In genomic region chr8:82351268-82351943, GRCm38 (mm10) we compare ENCODE assay signal across 8 mouse cellular contexts. TPM values are rescaled to one million over a fixed set of nuclear protein-coding genes. Genes with fewer than 3 reads are reported as not detected.
DNase-seq lines count a peak whose midpoint lies in the region; ATAC-seq lines count a peak whose summit lies in the region.

No protein-coding gene starts in this region.

- H3K27me3 ChIP-seq in heart, embryonic 11.5 days (ENCODE audit: control insufficient read depth, insufficient read depth, low read length) = no peaks in the 10 kb centered on the region
- no peaks in the 10 kb centered on the region for H3K27me3 ChIP-seq in hindbrain, embryonic 12.5 days

- no peak overlapping the region for H3K4me3 ChIP-seq in heart, embryonic 11.5 days (ENCODE audit: low read depth, low read length)
- no peak overlapping the region for H3K4me3 ChIP-seq in hindbrain, embryonic 12.5 days

- no peak overlapping the region for H3K4me2 ChIP-seq in heart, embryonic 11.5 days
- H3K4me2 ChIP-seq in hindbrain, embryonic 12.5 days (replicated peaks) = no peak overlapping the region

- no peak overlapping the region for H3K27ac ChIP-seq in heart, embryonic 11.5 days (ENCODE audit: low read depth, low read length)
- H3K27ac ChIP-seq in hindbrain, embryonic 12.5 days = no peak overlapping the region

- 43% methylated on average over 1 of the region's 1 CpGs for WGBS in heart, embryonic 11.5 days (ENCODE audit: insufficient replicate concordance)
- WGBS in hindbrain, embryonic 12.5 days = 55% methylated on average over 1 of the region's 1 CpGs

- H3K9ac ChIP-seq in heart, embryonic 11.5 days (ENCODE audit: low read depth, low read length) = no peak overlapping the region
- no peak overlapping the region for H3K9ac ChIP-seq in hindbrain, embryonic 12.5 days

- DNase-seq in heart, adult 18-20 months = peak; percentile 11 to 47
- DNase-seq in 416B (ENCODE audit: low read depth) (peak; percentile 97), ZHBTc4 (ENCODE audit: low read depth, low spot score) (peak; percentile 68)
- no peak for DNase-seq in right cerebral cortex, postnatal 10 days (ENCODE audit: low spot score in 2 of 2)
- DNase-seq in neural tube, embryonic 10.5 days (ENCODE audit: extremely low spot score, low spot score) = no peak

- no peak for ATAC-seq in heart, embryonic 11.5 days (replicated peaks; ENCODE audit: insufficient number of reproducible peaks, low FRiP score, low TSS enrichment)
- ATAC-seq in megakaryocyte, adult 5-6 weeks (ENCODE audit: poor library complexity, severe bottlenecking) = peak; percentile 95
- no peak for ATAC-seq in hindbrain, embryonic 12.5 days (ENCODE audit: low FRiP score)

- H3K9me3 ChIP-seq in heart, embryonic 11.5 days (replicated peaks; ENCODE audit: control insufficient read depth, low read length) = no peaks in the 10 kb centered on the region
- no peaks in the 10 kb centered on the region for H3K9me3 ChIP-seq in hindbrain, embryonic 12.5 days (replicated peaks)

- H3K4me1 ChIP-seq in heart, embryonic 11.5 days (ENCODE audit: control insufficient read depth, insufficient read depth, low read length) = peaks cover 7% of the 10 kb centered on the region; the same call in 1 of the 2 replicates
- H3K4me1 ChIP-seq in hindbrain, embryonic 12.5 days = no peaks in the 10 kb centered on the region

- H3K36me3 ChIP-seq in heart, embryonic 11.5 days (ENCODE audit: control insufficient read depth, insufficient read depth, low read length) = no peaks in the 10 kb centered on the region
- no peaks in the 10 kb centered on the region for H3K36me3 ChIP-seq in hindbrain, embryonic 12.5 days

RNA-seq across cellular contexts. Expression of gene Il15, which starts 51.6 kb away (rescaled TPM):
- total RNA-seq in heart, adult 18-20 months (2021) = 10 to 100 TPM; 38.4 to 48.3 TPM
- polyA plus RNA-seq in heart, embryonic 11.5 days (2014; fragmentation: Nextera tagmentation; extraction: Ambion mirVana) = 24.6 and 27.6 TPM in 2 replicates
- total RNA-seq in megakaryocyte, adult 5-6 weeks (2015) = 40.8 and 54.4 TPM in 2 replicates
- total RNA-seq in megakaryocyte, adult 5-6 weeks (2017) = 28.6 and 40.5 TPM in 2 replicates
- 1.2 and 3.6 TPM in 2 replicates for polyA plus RNA-seq in hindbrain, embryonic 12.5 days (2016; fragmentation: Nextera tagmentation; extraction: Ambion mirVana)

Comparison
In these comparisons a context has a peak if more than half of its experiments do, and no peak if none do; other contexts are left out.
1. DNase-seq: peak in heart, adult 18-20 months (2 of 2), 416B (single experiment) and ZHBTc4 (single experiment); none in right cerebral cortex, postnatal 10 days (0 of 2) and neural tube, embryonic 10.5 days (single experiment).